Mouse (Mus musculus) cortical plate, adult 2 months (tissue): ENCODE measurements at regions not wholly inside any gene's neighbourhood (a gene's known extent, or its start where the extent isn't known, plus 50 kb on each side); places are given as distances from the start of the nearest gene placed in this dataset.

Source experiments
- CTCF ChIP-seq: fragments of 200-500 bp; IDR thresholded peaks from 2 replicates; pipeline ENCODE4 v1.5.1; 2011; ENCODE audit warnings: mild to moderate bottlenecking, control low read depth, low read length; ENCODE audit not compliant: insufficient read depth; ENCODE audit errors: extremely low read depth
- POLR2A ChIP-seq: fragments of 200-500 bp; IDR thresholded peaks from 2 replicates; pipeline ENCODE4 v1.6.1; 2011; ENCODE audit warnings: mild to moderate bottlenecking, low read length, control low read depth; ENCODE audit not compliant: insufficient read depth; ENCODE audit errors: extremely low read depth

- TF ChIP-seq CTCF (no peak), POLR2A (no peak)
Measured at GRCm38 (mm10) chr10:43749496-43750110, 151.9 kb downstream of the Qrsl1 start.
